Mouse (Mus musculus): Measurements from ENCODE around the gene Tmem185b. TPM values are rescaled to one million over a fixed set of nuclear protein-coding genes. Genes with fewer than 3 reads are reported as not detected.

The Tmem185b gene
- total and polyA plus RNA-seq, 3 experiments, result 25.2 to 35.8 TPM; not detected in 1

DNA sequence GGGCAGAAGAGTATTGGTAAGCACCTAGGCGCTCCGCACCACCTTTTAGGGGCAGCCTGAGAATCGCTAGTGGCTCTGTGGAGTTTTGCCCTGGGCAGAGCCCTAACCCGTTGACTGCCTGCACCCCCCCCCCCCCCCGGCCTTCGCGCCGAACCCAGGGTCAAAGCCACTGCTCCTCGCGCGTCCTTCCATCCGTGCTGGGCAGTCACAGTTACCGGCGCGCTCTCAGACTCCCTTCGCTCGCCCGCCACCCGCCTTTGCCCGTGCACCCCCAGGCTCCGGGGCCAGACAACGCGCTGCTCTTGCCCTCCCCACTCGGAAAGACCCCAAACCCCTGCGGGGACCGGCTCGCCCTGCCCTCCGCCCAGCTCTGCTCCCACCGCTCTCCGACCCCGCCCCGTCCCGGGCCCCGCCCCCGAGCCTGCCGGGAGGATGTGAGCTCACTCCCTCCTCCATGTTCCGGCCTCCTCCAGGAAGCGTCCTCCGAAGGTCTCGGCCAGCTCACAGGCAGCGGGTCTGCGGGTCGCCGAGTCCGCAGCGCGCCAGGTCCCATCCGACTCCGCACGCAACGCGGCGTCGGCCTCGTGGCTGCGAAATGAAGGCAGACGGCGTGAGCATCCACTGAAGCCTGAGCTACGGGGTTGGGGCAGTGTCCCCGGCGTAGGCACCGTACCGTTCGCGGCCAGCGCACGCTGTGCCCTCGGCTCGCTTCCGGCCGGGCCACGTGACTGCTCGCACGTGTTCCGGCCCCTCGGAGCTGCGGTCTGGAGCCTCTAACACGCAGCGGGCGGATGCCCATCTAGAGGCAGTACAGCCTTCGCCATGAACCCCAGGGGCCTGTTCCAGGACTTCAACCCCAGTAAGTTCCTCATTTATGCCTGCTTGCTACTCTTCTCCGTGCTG lies at the start of gene Tmem185b (continued):
- TF ChIP-seq USF1 (IDR thresholded peaks at IDR 0.05; ENCODE audit: low read depth, low read length) (peak; percentile 94), RCOR1 (IDR thresholded peaks at IDR 0.05; ENCODE audit: low read depth, low read length) (no peak), CHD1 (IDR thresholded peaks at IDR 0.05; ENCODE audit: low read depth, low read length) (no peak), HCFC1 (IDR thresholded peaks at IDR 0.05; ENCODE audit: low read depth, low read length) (peak; percentile 73), SIN3A (IDR thresholded peaks at IDR 0.05; ENCODE audit: low read length) (peak; percentile 86)

DNA sequence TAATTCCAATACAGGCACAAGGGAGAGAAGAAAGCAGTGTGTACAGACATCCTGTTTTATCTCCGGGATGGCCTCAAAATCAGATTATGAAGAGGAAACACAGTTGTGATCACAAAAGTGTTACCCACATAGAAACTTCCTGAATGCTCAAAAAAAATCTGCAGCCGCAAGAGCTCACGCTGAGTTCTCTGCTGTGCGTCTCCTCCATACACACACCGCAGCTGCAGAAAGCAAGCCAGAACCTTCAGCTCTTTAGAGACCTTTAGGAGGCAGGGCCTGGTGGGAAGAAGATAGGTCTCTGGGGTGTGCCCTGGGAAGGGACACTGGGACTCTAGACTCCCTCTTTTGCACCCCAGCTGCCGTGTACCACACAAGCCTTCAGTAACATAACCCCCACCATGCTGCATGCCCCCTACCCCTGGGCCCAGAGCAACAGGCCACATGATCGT lies 49.0 kb upstream of the Tmem185b start:
- no peaks in the 10 kb centered on the region for H3K27me3 ChIP-seq (ENCODE audit: control insufficient read depth in 1 of 2, insufficient read depth in 2 of 2, low read length in 2 of 2)
- H3K79me2 ChIP-seq (ENCODE audit: control insufficient read depth, insufficient read depth, low read length, poor library complexity), result no peaks in the 10 kb centered on the region
- H3K9me3 ChIP-seq (replicated peaks; ENCODE audit: insufficient read depth, low read length), result no peaks in the 10 kb centered on the region
- DNase-seq (ENCODE audit: low read depth, low spot score), result peak; percentile 66
- no peak for TF ChIP-seq KAT2A (conservative IDR thresholded peaks at IDR 0.05; ENCODE audit: low read depth, low read length)
- TF ChIP-seq MYC (IDR thresholded peaks at IDR 0.05; ENCODE audit: low read depth, low read length), result 0 out of 2 replicates have a peak, but pooled peaks have one; percentile 37
- peak; percentile 38; the same call in 1 of the 2 replicates for TF ChIP-seq MXI1 (IDR thresholded peaks at IDR 0.05; ENCODE audit: low read depth, low read length)
- peak; percentile 49; the same call in 1 of the 2 replicates for TF ChIP-seq USF1 (IDR thresholded peaks at IDR 0.05; ENCODE audit: low read depth, low read length)
- peak; percentile 47; the same call in 1 of the 2 replicates for TF ChIP-seq ETS1 (IDR thresholded peaks at IDR 0.05; ENCODE audit: low read depth, low read length)
- TF ChIP-seq MAFK (IDR thresholded peaks at IDR 0.05; ENCODE audit: borderline replicate concordance, low read depth, low read length), result peak; percentile 50; the same call in 1 of the 2 replicates
- TF ChIP-seq BHLHE40 (IDR thresholded peaks at IDR 0.05; ENCODE audit: borderline replicate concordance, low read depth, low read length), result peak; percentile 26; the same call in 1 of the 2 replicates
- peak; percentile 81 for TF ChIP-seq RCOR1 (IDR thresholded peaks at IDR 0.05; ENCODE audit: low read depth, low read length)
- TF ChIP-seq MYB (IDR thresholded peaks at IDR 0.05; ENCODE audit: low read depth, low read length), result no peak
- peak; percentile 76 for TF ChIP-seq ZNF384 (IDR thresholded peaks at IDR 0.05; ENCODE audit: low read depth, low read length)
- TF ChIP-seq EP300 (IDR thresholded peaks at IDR 0.05; ENCODE audit: low read depth in 1 of 2, low read length in 2 of 2), result peak; percentile 23 to 26; a peak in 1 of 4 replicates
- TF ChIP-seq CTCF (IDR thresholded peaks at IDR 0.05 in 2 of 3, conservative IDR thresholded peaks at IDR 0.05 in 1 of 3; ENCODE audit: control insufficient read depth in 1 of 3, insufficient read depth in 1 of 3, low read depth in 2 of 3, low read length in 3 of 3, poor library complexity in 1 of 3, severe bottlenecking in 1 of 3), result no peak
- peak; percentile 63 for TF ChIP-seq GATA1 (IDR thresholded peaks at IDR 0.05; ENCODE audit: low read depth, low read length)
- TF ChIP-seq TCF12 (IDR thresholded peaks at IDR 0.05; ENCODE audit: low read depth, low read length), result peak; percentile 27; the same call in 1 of the 2 replicates
- no peak overlapping the region for H3K27ac ChIP-seq (ENCODE audit: control insufficient read depth, low read depth, low read length)
- H3K4me1 ChIP-seq (ENCODE audit: control insufficient read depth in 1 of 2, insufficient read depth in 2 of 2, low read length in 2 of 2), result peaks cover 2 to 32% of the 10 kb centered on the region in 2 experiments; a peak in 2 of 4 replicates
- H3K4me3 ChIP-seq (ENCODE audit: control insufficient read depth in 1 of 2, insufficient read depth in 1 of 2, low read depth in 2 of 2, low read length in 2 of 2), result no peak overlapping the region
- H3K9ac ChIP-seq (ENCODE audit: control insufficient read depth, low read depth, low read length, poor library complexity, severe bottlenecking), result no peak overlapping the region
- peaks cover 0 to 34% of the 10 kb centered on the region in 2 experiments; a peak in 2 of 4 replicates for H3K36me3 ChIP-seq (ENCODE audit: control insufficient read depth in 1 of 2, insufficient read depth in 2 of 2, low read length in 2 of 2)
